Mouse (Mus musculus): ENCODE results near the gene Pros1.

Gene Pros1

GRCm38 (mm10) chr16:62858018-62858417, 3.9 kb downstream of the Pros1 start:
- in situ Hi-C loops (cut with MboI, MseI), result loop anchor here in 1 of 2 experiments (10.0 kb wide), 1 partner anchor 1897 kb away; no protein-coding TSS in a partner anchor

GRCm38 (mm10) chr16:62860140-62860539, 6.0 kb downstream of the Pros1 start:
- in situ Hi-C loops (cut with MboI, MseI), result no loop called here

GRCm38 (mm10) chr16:62861455-62861854, 7.3 kb downstream of the Pros1 start:
- in situ Hi-C loops (cut with MboI, MseI), result no loop called here

- in situ Hi-C loops (cut with MboI, MseI), result no loop called here
Observed at GRCm38 (mm10) chr16:62872688-62873117, 18.6 kb downstream of the Pros1 start.

- in situ Hi-C loops (cut with MboI, MseI), result no loop called here
Observed at GRCm38 (mm10) chr16:62873180-62873579, 19.1 kb downstream of the Pros1 start.

GRCm38 (mm10) chr16:62874065-62874464, 20.0 kb downstream of the Pros1 start:
- in situ Hi-C loops (cut with MboI, MseI), result no loop called here

GRCm38 (mm10) chr16:62895824-62896223, 41.7 kb downstream of the Pros1 start:
- in situ Hi-C loops (cut with MboI, MseI), result no loop called here

GRCm38 (mm10) chr16:62911364-62911763, 57.3 kb downstream of the Pros1 start:
- in situ Hi-C loops (cut with MboI, MseI), result no loop called here

- in situ Hi-C loops (cut with MboI, MseI), result no loop called here
Observed at GRCm38 (mm10) chr16:62912246-62912645, 58.1 kb downstream of the Pros1 start.

- in situ Hi-C loops (cut with MboI, MseI), result no loop called here
Observed at GRCm38 (mm10) chr16:62915530-62915929, 61.4 kb downstream of the Pros1 start.

GRCm38 (mm10) chr16:62922245-62922644, 68.1 kb downstream of the Pros1 start:
- in situ Hi-C loops (cut with MboI, MseI), result no loop called here

- in situ Hi-C loops (cut with MboI, MseI), result no loop called here
Observed at GRCm38 (mm10) chr16:62931341-62931740, 77.2 kb downstream of the Pros1 start.

GRCm38 (mm10) chr16:62936316-62936715, 82.2 kb downstream of the Pros1 start:
- in situ Hi-C loops (cut with MboI, MseI), result no loop called here

GRCm38 (mm10) chr16:62940388-62941003, 86.4 kb downstream of the Pros1 start:
- in situ Hi-C loops (cut with MboI, MseI), result loop anchor here (5.0 to 10.0 kb wide), 4 partner anchors 934 to 1994 kb away; no protein-coding TSS in a partner anchor

GRCm38 (mm10) chr16:62941763-62942162, 87.7 kb downstream of the Pros1 start:
- in situ Hi-C loops (cut with MboI, MseI), result loop anchor here (5.0 to 10.0 kb wide), 4 partner anchors 933 to 1993 kb away; no protein-coding TSS in a partner anchor

- in situ Hi-C loops (cut with MboI, MseI), result loop anchor here (5.0 to 10.0 kb wide), 4 partner anchors 932 to 1992 kb away; no protein-coding TSS in a partner anchor
Observed at GRCm38 (mm10) chr16:62942418-62943410, 88.6 kb downstream of the Pros1 start.

GRCm38 (mm10) chr16:62958485-62958884, 104.4 kb downstream of the Pros1 start:
- in situ Hi-C loops (cut with MboI, MseI), result no loop called here

GRCm38 (mm10) chr16:62964361-62964763, 110.3 kb downstream of the Pros1 start:
- in situ Hi-C loops (cut with MboI, MseI), result no loop called here

GRCm38 (mm10) chr16:62971673-62972332, 117.7 kb downstream of the Pros1 start:
- in situ Hi-C loops (cut with MboI, MseI), result no loop called here

GRCm38 (mm10) chr16:62974926-62975325, 120.8 kb downstream of the Pros1 start:
- in situ Hi-C loops (cut with MboI, MseI), result no loop called here

Data from T-helper 17 cell (primary cell).